Mouse (Mus musculus): ENCODE data around the gene Dennd1b.

Gene Dennd1b

DNA sequence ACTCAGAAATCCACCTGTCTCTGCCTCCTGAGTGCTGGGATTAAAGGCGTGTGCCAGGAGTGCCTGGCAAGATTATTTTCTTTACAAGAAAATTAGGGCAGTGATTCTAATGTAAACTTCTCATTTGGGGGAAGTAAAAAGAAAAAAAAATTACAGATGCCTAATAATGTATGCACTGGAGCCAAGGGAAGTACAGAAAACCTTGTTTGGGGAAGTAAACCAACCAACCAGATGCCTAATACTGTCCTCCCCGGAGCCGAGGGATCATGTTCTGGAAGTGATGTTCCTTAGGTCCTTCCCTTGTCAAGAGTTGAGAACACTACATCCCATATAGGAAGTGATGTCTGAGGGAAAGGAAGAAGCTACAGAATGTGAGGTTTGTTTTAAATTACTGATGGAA is 44.2 kb downstream of the Dennd1b start:
- in situ Hi-C loops (cut with MboI; ENCODE audit: low sequenced_read_pairs), result no loop called here

DNA sequence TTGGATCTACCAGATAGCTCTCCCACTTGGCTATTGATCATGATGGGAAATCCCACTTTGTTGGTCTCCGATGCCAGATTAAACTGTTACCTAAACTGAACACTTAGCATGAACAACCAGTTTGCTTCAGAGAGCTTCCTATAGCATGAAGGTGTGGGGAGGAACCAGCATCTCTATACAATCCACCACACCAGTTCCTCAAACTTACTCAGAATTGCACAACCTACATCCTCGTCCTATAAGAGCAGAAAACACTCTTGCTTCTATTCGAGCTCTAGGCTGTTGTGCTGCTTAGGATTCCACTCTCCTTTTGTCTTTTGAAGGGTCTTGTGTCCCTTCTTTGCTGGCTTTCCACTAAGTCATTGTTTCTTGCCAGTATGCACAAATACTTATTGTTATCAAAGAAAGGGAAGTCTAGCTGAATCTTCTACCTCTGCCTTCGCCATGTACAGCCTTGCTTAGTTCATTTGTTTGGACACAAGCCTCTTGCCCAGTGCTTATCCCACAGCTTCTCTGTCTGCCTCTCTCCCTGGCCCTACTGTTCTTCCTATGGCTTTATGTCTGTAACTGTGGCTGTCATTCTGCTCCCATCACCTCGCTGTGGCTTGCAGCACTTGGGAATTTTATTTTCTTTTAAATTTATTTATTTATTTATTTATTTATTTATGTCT is 52.0 kb downstream of the Dennd1b start:
- in situ Hi-C loops (cut with MboI; ENCODE audit: low sequenced_read_pairs), result no loop called here

DNA sequence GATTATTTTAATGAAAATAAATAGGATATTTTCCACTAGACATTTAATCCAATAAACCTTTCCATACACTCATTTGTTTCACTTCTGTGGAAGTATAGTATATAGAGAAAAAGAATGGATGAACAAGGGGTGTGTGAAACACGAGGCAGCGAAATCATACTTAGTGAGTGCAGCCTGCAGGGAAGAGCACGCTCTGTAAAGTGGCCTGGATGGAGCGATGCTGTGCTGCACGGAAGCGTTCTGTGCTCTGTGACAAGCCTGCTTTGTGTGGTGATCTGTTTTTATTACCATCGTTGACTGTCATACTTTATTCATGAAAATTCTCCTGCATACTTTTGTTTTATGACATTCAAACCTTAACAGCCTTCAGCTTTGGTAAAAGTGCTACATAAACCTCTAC is 58.1 kb downstream of the Dennd1b start:
- in situ Hi-C loops (cut with MboI; ENCODE audit: low sequenced_read_pairs), result no loop called here

DNA sequence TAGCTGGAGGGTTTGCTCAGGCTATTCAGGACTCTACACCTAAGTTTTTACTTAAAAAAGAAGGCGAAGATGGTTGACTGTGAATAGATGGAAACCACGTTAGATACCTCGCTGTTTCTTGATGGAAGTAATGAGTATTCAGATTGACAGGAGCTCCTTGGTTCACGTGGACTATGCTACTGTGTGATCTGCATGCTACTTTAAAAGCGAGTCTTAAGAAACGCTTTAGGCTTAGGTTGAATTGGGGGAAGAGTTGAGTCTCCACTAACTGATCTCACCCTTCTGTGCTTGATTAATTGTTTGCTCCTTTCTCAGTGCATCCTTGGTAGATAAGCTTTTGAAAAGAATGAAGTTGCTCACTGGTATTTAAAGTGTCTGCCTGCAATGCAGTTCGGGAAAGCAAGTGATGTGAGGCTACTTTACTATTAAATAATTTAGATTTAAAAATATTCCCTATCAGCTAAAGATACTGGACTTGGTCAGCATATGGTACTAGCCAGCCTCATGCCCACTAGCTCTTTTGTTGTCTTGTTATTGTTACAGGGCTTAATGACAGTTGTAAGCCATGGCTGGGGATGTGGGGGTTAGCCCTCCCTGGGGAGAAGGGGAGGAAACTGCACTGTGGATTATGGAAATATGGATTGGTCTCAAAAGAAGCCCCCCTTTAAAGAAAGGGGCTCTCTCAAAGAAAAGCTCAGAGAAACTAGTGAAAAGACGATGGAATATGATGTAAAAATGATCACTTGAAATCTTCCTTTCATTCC is 62.8 kb downstream of the Dennd1b start:
- in situ Hi-C loops (cut with MboI; ENCODE audit: low sequenced_read_pairs), result no loop called here

DNA sequence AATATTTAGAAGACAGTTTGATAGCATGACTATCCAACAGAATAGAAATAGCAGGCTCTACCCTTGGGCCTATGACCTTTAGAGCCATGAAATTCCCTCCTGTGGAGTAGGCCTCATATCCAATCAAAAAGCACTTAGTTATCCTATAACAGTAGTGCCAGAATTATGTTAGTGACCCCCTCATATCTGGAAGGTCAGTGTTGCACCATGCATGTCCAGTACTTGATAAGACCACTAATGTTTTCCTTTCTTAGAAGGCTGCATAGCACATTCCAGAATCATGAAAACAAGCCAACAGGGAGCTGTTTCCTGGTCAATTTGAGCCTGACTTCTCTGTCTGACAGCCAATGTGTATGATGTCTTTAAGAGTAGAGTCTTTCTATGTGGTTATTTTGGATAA is 66.3 kb downstream of the Dennd1b start:
- in situ Hi-C loops (cut with MboI; ENCODE audit: low sequenced_read_pairs), result no loop called here

DNA sequence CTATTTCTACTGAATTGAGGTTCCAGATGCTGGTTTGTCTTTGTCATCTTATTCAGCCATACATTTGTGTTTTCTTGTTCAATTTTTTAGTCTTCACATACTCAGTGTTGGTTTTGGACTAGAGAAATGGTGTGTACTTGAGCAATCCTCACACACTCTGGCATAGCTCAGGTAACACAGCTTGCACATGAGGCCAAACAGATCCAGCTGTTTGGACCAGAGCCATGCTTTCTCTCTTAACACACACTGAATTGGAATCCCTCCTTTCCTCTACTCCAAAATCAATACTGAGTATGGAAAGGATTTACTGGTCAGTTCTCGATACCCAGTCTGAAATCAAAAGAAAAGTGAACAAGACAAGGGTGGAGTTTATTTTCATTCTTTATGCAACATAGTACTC is 69.2 kb downstream of the Dennd1b start:
- in situ Hi-C loops (cut with MboI; ENCODE audit: low sequenced_read_pairs), result no loop called here

DNA sequence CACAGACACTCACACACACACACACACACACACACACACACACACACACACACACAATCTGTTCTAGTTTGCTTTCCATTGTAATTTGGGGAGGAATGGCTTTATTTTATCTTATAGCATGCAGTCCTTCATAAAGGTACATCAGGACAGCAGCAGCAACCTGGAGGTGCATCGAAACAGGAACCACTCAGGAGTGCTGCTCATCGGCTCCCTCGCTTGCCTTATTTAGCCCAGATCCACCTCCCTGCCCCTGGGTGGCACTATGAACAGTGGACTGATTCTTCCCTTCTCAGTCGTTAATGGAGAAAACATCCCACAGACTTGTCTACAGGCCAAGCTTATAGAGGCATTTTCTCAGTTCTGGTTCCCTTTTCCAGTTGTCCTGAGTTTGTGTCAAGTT is 71.9 kb downstream of the Dennd1b start:
- in situ Hi-C loops (cut with MboI; ENCODE audit: low sequenced_read_pairs), result no loop called here

DNA sequence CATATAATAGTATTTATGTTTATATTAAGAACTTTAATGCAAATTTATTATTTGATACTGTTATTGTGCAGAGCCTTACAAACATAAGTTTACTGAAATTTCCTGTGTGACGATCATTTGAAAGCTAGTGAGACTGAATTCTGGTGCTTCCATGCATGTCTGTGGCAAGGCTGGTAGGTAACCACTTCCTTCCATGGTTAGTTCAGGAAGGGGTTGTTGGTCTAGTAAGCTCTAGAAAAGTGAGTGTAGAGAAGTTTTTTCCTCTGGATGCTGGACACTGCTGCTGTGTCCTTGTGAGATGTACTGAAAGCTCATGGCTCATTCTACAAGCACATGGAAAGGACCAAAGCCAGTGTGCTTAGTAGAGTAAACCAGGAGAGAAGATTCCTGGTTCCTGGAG is 73.1 kb downstream of the Dennd1b start:
- in situ Hi-C loops (cut with MboI; ENCODE audit: low sequenced_read_pairs), result no loop called here

DNA sequence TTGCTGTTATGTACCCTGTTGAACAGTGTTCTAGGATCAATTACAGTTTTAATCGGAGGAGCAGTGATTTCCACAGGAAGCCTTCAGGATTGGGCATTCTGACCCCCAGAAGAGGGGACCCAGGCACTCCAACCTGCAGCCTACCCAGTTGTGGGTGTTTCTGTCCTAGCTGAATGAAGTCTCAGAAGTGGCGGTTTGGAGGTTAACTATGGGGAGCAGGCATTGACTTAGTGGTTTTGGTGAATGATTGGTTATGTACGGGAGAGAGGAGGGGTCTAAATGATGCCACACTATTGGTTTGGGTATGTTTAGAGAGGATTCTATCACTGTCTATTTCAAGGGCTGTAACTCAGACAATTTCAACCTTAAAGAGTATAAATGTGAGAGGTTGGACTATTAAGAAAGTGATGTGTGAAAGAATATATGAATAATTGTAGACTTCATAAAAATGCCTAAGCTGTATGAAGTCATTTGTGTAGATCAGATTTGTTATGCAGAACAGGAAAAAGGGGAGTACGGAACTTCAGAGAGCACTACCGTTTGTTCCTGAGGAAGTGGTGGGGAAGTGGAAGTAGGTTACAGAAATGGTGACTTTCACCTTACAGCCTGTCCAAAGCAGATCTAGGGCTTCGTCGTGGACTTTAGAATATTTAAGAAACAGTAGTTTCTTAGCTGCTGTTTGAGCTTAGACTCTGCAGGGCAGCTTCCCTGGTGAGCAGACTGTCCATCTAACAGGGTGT is 73.7 kb downstream of the Dennd1b start:
- in situ Hi-C loops (cut with MboI; ENCODE audit: low sequenced_read_pairs), result no loop called here

DNA sequence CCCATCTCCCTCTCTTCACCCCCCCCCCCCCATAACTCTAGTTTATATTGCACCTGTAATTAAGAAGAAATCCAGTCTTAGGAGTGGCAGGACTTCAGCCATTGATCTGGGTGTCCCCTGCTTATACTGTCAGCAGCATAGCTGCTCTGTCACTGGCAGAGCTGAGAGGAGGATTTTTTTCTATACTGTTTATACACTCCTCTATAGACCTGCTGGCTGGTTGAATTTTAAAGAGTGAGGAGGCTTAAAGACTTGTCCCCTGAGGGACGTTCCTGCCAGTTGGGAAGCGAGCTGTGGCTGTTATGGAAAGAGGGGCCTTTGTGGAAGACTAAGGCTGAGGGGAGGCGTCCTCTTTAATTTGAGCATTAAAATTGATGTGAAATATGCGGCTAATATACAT is 74.8 kb downstream of the Dennd1b start:
- in situ Hi-C loops (cut with MboI; ENCODE audit: low sequenced_read_pairs), result no loop called here

DNA sequence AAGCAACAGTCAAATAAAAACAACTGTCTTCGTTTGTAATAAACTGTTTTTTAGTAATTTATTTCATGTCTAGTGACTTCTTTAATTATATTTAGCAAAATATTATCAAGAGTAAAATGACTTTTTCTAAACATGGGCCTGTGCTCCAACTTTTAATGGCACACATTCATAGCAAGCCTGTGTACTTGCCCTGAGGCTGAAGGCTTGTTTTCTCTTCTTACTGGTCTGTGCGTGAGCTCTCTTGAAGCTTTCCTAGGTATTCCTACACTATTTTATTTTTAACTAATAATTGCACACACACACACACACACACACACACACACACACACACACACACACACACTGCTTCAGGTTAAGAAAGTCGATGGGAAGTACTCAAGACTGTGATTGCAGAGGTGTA is 75.4 kb downstream of the Dennd1b start:
- in situ Hi-C loops (cut with MboI; ENCODE audit: low sequenced_read_pairs), result no loop called here

DNA sequence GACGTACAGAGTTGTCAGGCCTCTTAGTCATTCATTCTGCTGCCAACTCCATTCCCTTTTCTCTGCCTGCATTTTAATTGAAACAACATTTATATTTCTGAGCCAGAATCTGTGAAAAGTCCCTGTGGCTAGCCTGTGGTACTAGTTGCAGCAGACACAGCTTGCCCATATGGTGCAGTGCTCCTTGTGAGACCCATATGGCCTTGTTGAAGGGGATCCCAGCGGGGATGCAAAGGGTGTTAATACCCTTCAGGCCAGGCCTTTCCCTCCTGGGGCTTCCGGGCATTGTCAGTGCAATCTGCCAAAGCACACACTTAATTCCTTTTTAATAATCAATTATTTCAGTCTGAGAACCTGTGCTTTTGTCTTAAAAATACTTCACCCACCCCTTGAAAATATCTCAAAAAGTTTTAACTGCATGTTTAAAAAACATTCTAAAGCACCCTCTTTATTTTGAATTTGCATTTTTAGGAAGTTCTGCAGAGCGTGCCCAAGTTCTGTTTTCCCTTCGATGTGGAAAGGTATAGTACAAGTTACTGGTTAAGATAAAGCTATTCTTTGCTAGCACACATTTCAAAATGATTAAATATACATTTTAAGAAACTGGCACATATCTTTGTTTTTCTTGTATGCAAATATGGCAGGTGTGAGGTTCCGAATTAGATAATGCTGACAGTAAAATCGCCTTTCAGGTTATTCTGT is 76.4 kb downstream of the Dennd1b start:
- in situ Hi-C loops (cut with MboI; ENCODE audit: low sequenced_read_pairs), result no loop called here

DNA sequence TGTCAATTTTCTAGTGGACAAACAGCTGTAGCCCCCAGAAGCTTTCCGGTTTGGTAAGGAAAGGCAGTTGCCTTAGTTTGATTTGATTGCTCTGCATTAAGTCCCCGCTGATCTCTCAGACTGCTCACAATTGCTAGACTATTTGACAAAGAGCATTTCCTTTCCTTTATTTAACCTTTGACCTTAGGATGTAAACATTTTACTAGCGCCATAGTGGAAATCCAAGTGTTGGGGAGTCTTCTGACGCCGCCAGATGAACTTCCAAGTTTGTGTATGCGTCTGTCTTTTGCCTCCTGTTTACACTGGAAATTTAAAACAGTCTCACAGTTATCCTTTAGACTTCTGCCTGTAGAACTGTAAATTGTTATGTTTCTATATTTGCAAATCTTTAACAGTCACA is 85.8 kb downstream of the Dennd1b start:
- in situ Hi-C loops (cut with MboI; ENCODE audit: low sequenced_read_pairs), result no loop called here

DNA sequence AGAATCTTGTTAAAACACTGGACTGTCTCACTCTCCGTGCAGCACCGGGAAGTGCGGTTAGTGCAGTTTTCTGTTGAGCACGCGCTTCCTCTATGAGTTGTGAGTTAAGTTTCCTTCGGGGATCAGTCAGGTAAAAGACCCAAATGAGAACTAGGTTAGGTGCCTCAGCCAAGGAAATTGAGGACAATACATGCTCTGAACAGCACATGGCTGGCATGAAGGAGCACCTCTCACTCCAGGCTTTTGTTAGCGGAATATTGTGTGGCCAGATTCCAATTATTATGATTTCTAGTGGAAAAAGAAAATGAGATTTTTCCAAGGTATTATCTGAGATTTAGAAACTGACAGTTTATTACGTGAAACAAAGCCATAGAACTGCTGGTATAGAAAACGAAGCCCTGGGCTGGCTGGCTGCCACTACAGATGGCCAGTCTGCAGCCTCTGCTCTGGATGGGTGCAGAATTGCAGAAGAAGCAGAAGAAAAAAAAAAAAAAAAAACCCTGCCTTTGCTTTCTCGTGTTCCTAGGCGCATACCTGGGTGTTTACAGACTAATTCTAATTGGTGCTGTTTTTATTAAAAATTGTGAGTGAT is 86.7 kb downstream of the Dennd1b start:
- in situ Hi-C loops (cut with MboI; ENCODE audit: low sequenced_read_pairs), result no loop called here

DNA sequence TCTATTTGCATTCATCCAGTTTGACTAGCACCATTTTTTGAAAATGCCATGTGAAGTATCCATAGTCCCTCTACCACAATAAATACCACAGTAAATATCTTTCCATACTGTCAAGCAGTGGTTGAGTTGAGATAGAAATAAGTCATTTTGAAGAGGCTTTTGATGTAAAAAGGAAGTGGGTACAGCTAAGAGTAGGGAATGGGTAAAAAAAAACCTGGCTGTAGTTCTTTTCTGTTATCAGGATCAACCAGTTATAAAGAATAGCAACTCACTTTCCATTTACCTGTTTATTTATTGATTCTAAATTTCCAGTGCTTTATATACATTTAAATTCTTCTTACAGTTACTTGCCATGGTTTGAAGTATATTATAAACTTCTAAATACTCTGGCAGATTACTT is 89.8 kb downstream of the Dennd1b start:
- in situ Hi-C loops (cut with MboI; ENCODE audit: low sequenced_read_pairs), result no loop called here

DNA sequence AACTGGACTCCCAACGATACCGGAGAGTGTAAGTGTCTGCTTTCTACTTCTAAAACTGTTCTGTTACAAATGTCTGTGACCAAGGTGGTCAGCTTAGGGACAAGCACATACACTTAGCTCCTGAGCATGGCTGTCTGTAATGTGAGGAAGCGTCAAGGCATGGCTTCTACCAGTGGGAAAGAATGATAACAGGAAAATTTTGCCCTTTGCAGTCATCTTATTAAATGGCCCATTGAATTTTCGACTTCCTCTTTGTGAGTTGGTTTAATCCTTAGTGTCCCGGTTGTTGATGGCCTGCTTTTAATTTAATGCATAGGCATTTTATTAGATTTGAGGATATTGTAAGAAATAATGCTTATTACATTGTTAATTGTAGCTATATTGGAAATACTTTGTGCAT is 97.1 kb downstream of the Dennd1b start:
- in situ Hi-C loops (cut with MboI; ENCODE audit: low sequenced_read_pairs), result no loop called here

DNA sequence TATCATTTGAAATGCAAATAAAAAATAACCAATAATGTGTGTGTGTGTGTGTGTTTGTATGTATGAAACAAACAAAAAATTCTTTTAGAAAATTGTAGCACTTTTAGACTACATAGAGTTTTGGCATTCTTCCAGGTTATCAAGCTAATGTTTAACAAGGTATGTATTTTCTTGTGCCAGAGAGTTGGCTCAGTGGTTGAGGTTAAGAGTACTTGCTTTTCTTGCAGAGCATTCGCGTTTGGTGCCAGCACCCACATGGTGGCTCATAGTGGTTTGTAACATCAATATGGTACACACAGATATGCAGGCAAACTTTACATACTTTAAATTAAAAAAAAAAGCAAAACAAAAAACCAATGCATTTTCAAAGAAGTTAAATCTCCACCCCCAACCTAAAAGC is 101.5 kb downstream of the Dennd1b start:
- in situ Hi-C loops (cut with MboI; ENCODE audit: low sequenced_read_pairs), result no loop called here

DNA sequence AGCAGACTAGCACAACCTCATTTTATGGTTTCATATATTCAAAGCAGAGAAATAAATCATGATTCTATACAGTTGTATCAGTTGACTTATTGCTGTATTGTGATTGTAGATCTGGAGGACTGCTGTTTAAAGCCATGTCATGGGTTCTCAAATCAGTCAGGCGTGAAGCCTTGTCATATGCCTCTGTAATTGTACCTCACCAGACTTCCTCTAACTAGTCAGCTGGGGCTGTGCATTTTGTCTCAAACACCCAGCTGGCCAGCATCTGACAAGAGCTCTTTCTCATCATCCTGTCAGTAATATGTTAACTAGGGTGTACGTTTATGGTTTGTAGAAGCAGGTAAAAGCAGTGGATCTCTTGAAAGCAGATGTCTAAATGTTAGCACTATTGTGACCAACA is 104.0 kb downstream of the Dennd1b start:
- in situ Hi-C loops (cut with MboI; ENCODE audit: low sequenced_read_pairs), result no loop called here

DNA sequence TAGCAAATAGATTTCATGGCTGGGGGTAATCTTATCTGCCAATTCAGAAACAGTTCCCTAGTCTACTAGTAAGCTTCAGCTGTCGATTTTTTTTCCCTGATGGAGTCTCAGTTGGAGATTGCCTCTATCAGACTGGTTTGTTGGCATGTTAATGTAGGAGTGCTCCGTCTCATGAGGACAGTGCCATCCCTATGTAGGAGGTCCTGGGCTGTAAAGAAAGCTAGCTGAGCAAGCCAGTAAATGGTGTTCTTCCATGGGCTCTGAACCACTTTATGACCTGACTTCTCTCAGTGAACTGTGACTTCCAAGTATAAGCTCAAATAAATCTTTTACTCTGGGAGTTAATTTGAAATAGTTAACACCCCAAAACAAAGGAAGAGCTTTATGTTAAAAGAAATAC is 107.8 kb downstream of the Dennd1b start:
- in situ Hi-C loops (cut with MboI; ENCODE audit: low sequenced_read_pairs), result loop anchor here (10.0 kb wide), 1 partner anchor 236 kb away; no protein-coding TSS in a partner anchor

DNA sequence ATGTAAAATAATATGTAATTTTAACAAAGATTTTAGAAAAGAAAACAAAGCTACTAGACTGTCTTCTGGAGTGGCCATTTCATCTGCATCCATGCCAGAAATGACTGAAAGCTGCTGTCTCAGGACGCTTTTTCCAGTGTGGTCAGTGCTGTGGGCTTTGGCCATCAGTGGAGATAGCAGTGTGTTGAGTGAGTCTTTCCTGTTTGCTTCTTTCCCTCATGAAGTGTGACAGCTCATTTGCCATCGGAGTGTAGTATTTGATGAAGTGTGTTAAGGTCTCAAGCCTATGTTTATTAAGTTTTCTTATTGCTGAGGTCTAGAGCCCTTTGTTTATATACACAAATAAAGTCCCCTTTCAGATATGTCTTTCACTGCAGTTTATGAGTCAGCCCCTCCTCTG is 112.4 kb downstream of the Dennd1b start:
- in situ Hi-C loops (cut with MboI; ENCODE audit: low sequenced_read_pairs), result loop anchor here (10.0 kb wide), 1 partner anchor 241 kb away; no protein-coding TSS in a partner anchor

DNA sequence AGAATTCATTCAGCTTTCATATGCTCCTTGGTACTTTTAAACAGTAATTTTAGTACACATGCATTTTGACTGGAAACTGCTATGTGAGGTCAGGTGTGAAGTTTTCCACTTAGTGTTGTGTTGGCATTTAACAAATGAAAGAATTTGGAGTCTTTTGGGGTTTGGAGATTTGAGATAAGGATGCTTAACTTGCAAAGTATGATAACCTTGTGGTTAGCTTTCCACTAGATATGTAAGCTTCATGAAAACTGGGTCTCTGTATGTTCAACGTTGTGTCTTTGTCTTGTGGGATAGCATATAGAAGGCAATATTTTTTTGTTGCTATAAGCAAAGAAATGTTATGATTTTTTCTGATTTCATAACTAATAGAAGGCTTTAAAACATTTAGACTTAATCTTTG is 114.8 kb downstream of the Dennd1b start:
- in situ Hi-C loops (cut with MboI; ENCODE audit: low sequenced_read_pairs), result loop anchor here (10.0 kb wide), 1 partner anchor 243 kb away; no protein-coding TSS in a partner anchor

Data from CH12F3 (cell line).